Comparison of ENCODE assay signal across 17 mouse cellular contexts in the genomic region with DNA sequence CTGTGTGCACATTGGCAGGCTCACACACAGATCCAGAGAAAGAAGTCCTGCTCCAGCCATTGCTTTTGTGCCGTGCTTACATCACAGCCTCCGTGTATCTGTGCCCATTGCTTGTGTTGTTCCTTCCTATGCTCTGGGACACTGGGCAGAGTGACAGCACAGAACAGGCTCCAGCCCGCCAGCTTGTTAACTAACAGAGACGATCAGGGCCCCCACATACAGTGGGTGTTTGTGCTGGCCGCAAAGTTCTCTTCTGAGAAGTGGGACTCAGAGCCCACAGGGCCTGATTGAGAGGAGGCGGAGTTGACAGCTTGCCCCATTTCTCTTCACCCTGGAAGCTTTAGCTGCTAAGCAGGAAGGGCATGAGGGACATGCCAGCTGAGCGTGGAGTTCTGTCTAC.
A peak's percentile ranks its signal among the peaks of the same experiment; 100 is the strongest.
DNase-seq lines count a peak whose midpoint lies in the region; ATAC-seq lines count a peak whose summit lies in the region.
"Had no signal": no experiment of that assay in that cellular context is flagged by ENCODE, and none has a peak within 500 bp of the region (broad histone marks: within the 10 kb centered on the region; RNA-seq: fewer than 3 reads in every experiment).

No protein-coding gene starts in this region.

- DNase-seq in frontal cortex, postnatal 25 days (ENCODE audit: low spot score in 2 of 2), result no peak
- DNase-seq in right cerebral cortex, adult 18-20 months, result peak; percentile 79
- DNase-seq in right cerebral cortex, postnatal 4 days, result no peak
- peak; percentile 86 for DNase-seq in layer of hippocampus, adult 9-11 months
- peak; percentile 39 to 70 for DNase-seq in right cerebral cortex, postnatal 36 days (ENCODE audit: low spot score in 2 of 2)
- no peak for DNase-seq in kidney, postnatal 10 days
- DNase-seq in thymus, postnatal 4 days, result no peak
- DNase-seq: adrenal gland, postnatal 36 days; cerebellum, postnatal 10 days; heart, postnatal 14 days; kidney, adult 11 months; kidney, postnatal 4 days; liver, postnatal 0 days; lung, postnatal 4 days; thymus, postnatal 14 days had no signal

- ATAC-seq in frontal cortex, adult (ENCODE audit: low TSS enrichment), result peak; percentile 88
- ATAC-seq: liver, postnatal 0 days; Patski had no signal

Comparison
In these comparisons a context has a peak if more than half of its experiments do, and no peak if none do; other contexts are left out.
1. DNase-seq: peak in right cerebral cortex, adult 18-20 months (single experiment), layer of hippocampus, adult 9-11 months (single experiment) and right cerebral cortex, postnatal 36 days (2 of 2); none in frontal cortex, postnatal 25 days (0 of 2), right cerebral cortex, postnatal 4 days (single experiment), kidney, postnatal 10 days (single experiment) and thymus, postnatal 4 days (single experiment).